ENCODE assay signal across 25 mouse cellular contexts in the genomic region with DNA sequence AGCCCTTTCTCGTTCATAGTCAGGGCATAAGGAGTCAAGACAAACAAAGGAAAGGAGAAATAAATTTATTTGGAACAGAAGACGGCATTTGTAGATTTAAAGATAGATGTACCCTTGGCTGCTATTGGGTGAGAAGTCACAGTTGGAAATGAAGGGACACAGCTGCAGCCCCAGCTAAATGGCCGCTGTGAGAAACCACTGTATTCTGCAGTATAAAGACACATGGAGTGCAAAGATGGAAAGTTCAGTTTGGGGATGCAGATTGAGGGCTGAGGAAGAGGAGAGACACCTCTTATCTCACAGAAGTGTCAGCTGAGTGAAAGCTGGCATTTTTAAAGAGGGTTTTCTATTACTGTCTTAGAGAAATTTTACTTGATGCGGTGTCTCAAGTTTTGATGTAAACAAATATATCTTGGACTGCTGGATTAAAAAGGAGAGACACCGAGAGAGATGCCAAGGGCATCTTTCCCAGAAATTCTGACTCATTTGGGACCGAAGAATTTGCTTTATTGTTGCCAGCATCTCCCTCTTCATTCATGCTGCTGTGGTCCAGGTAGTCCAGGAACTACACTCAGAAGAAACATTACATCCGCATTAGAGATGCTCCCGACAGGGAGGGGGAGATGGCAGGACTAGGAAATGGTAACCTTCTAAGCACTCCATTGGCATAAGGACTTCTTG. TPM values are rescaled to one million over a fixed set of nuclear protein-coding genes. Genes with fewer than 3 reads are reported as not detected.
DNase-seq lines count a peak whose midpoint lies in the region; ATAC-seq lines count a peak whose summit lies in the region.
"Had no signal": no experiment of that assay in that cellular context is flagged by ENCODE, and none has a peak within 500 bp of the region (broad histone marks: within the 10 kb centered on the region; RNA-seq: fewer than 3 reads in every experiment).

No protein-coding gene starts in this region.

- peak; percentile 64 for ATAC-seq in frontal cortex, adult (ENCODE audit: low TSS enrichment)
- ATAC-seq: forebrain, postnatal 0 days had no signal

- 81% methylated on average over 8 of the region's 8 CpGs for WGBS in heart, embryonic 10.5 days

- H3K27me3 ChIP-seq in heart, embryonic 10.5 days (ENCODE audit: insufficient read depth, poor library complexity, severe bottlenecking), result no peaks in the 10 kb centered on the region
- H3K27me3 ChIP-seq: embryonic facial prominence, embryonic 12.5 days; limb, embryonic 13.5 days; liver, embryonic 13.5 days; neural tube, embryonic 15.5 days had no signal

- no peak overlapping the region for H3K27ac ChIP-seq in heart, embryonic 10.5 days
- H3K27ac ChIP-seq: embryonic facial prominence, embryonic 12.5 days; kidney, postnatal 0 days; limb, embryonic 13.5 days; liver, embryonic 13.5 days; neural tube, embryonic 15.5 days had no signal

- H3K4me3 ChIP-seq in heart, embryonic 10.5 days, result no peak overlapping the region
- H3K4me3 ChIP-seq: embryonic facial prominence, embryonic 12.5 days; limb, embryonic 13.5 days; liver, embryonic 13.5 days; neural tube, embryonic 15.5 days had no signal

- no peaks in the 10 kb centered on the region for H3K4me1 ChIP-seq in heart, embryonic 10.5 days
- H3K4me1 ChIP-seq: embryonic facial prominence, embryonic 12.5 days; liver, embryonic 13.5 days; neural tube, embryonic 15.5 days had no signal

- intact Hi-C loops in heart, postnatal 25 days (cut with DNase I), result no loop called here

- no peak for DNase-seq in frontal cortex, postnatal 10 days (ENCODE audit: low spot score in 2 of 2)
- peak; percentile 6 for DNase-seq in heart, postnatal 25 days (ENCODE audit: low spot score)
- DNase-seq in heart, embryonic 10.5 days (ENCODE audit: low spot score), result no peak
- peak; percentile 30 for DNase-seq in urinary bladder, postnatal 14 days (ENCODE audit: low spot score)
- DNase-seq in urinary bladder, postnatal 4 days (ENCODE audit: low spot score in 2 of 2), result no peak
- DNase-seq in lung, postnatal 36 days, result peak; percentile 49
- no peak for DNase-seq in cerebellum, adult 9-10 months
- DNase-seq: adrenal gland, postnatal 36 days; cerebellum, adult 9-11 months; forebrain, postnatal 0 days; gastrocnemius, postnatal 10 days; kidney, adult 11 months; liver, embryonic 13.5 days; midbrain, embryonic 14.5 days; spleen, adult 18-20 months; thymus, postnatal 36 days had no signal

- H3K9me3 ChIP-seq in heart, embryonic 10.5 days, result no peaks in the 10 kb centered on the region
- H3K9me3 ChIP-seq: embryonic facial prominence, embryonic 12.5 days; G1E; limb, embryonic 13.5 days; liver, embryonic 13.5 days; neural tube, embryonic 15.5 days had no signal

- no peaks in the 10 kb centered on the region for H3K36me3 ChIP-seq in heart, embryonic 10.5 days
- H3K36me3 ChIP-seq: embryonic facial prominence, embryonic 12.5 days; G1E; limb, embryonic 13.5 days; liver, embryonic 13.5 days; neural tube, embryonic 15.5 days had no signal

RNA-seq across cellular contexts. Expression of gene Stambpl1, which starts 14.9 kb away (rescaled TPM):
- 1 to 10 TPM; 3.3 to 3.6 TPM for total RNA-seq in heart, postnatal 25 days (2021)
- 3.9 and 6.3 TPM in 2 replicates for polyA plus RNA-seq in heart, embryonic 10.5 days (2016; fragmentation: Nextera tagmentation; extraction: Ambion mirVana)
- polyA plus RNA-seq: G1E had no signal

RNA-seq across cellular contexts. Expression of gene Ankrd22, which starts 41.0 kb away (rescaled TPM):
- not detected for total RNA-seq in heart, postnatal 25 days (2021)
- polyA plus RNA-seq in heart, embryonic 10.5 days (2016; fragmentation: Nextera tagmentation; extraction: Ambion mirVana), result not detected in 2 replicates
- total RNA-seq: adrenal gland, postnatal 36 days; forebrain, postnatal 0 days; gastrocnemius, postnatal 10 days; layer of hippocampus, adult 18-20 months had no signal
- polyA plus RNA-seq: forebrain, postnatal 0 days; G1E; heart, embryonic 14.5 days; hindbrain, embryonic 11.5 days; midbrain, embryonic 14.5 days; neural tube, embryonic 15.5 days had no signal

RNA-seq across cellular contexts. Expression of gene Acta2, which starts 48.5 kb away (rescaled TPM):
- 100 to 1,000 TPM; 250 to 346 TPM for total RNA-seq in heart, postnatal 25 days (2021)
- polyA plus RNA-seq in heart, embryonic 10.5 days (2016; fragmentation: Nextera tagmentation; extraction: Ambion mirVana), result 1,821 and 2,118 TPM in 2 replicates
- total RNA-seq: G1E had no signal
- polyA plus RNA-seq: G1E had no signal

Comparison
In these comparisons a context has a peak if more than half of its experiments do, and no peak if none do; other contexts are left out.
1. DNase-seq: peak in heart, postnatal 25 days (single experiment), urinary bladder, postnatal 14 days (single experiment) and lung, postnatal 36 days (single experiment); none in frontal cortex, postnatal 10 days (0 of 2), heart, embryonic 10.5 days (single experiment), urinary bladder, postnatal 4 days (0 of 2) and cerebellum, adult 9-10 months (single experiment).